In the genomic region with DNA sequence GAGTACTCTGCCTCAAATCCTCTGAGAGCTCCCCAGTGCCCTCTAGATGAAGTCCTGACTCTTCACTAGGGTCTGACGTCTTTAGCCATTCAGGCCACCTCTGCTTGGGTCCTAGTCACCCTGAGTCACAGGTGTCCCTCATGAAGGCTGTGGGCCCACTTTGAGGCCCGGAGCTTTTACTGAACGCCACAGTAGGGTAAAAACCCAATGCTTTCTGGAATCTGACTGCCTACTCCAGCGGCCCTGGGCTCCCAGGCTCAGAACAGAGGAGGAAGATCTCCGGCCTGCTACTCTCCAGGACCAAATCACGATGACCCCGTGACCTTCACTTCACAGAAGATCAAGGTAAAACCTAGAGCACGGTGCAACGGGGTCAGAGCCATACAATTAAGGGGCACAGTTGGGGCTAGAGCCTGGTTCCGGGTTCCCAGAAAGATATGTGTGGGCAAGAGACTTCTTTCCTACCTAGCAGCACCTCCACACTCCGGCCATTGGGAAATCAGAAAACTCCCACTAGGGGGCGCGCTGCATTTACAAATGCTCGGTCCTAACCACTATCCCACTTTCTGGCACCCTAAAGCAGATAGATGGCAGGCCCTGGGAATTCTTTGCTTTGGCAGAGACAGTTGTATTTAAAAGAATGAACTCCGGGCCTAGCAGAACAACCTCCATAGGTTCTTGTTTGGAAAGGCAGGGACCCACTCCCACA, we compare ENCODE assay signal across 9 mouse cellular contexts. TPM values are rescaled to one million over a fixed set of nuclear protein-coding genes. Genes with fewer than 3 reads are reported as not detected.
DNase-seq lines count a peak whose midpoint lies in the region; ATAC-seq and TF ChIP-seq lines count a peak whose summit lies in the region.
"Had no signal": no experiment of that assay in that cellular context is flagged by ENCODE, and none has a peak within 500 bp of the region (broad histone marks: within the 10 kb centered on the region; RNA-seq: fewer than 3 reads in every experiment).

No protein-coding gene starts in this region.

- H3K36me3 ChIP-seq in hindbrain, embryonic 14.5 days (replicated peaks; ENCODE audit: control insufficient read depth, insufficient read depth): no peaks in the 10 kb centered on the region
- H3K36me3 ChIP-seq: liver, embryonic 15.5 days had no signal

- peaks cover 10% of the 10 kb centered on the region for H3K27me3 ChIP-seq in Patski
- no peaks in the 10 kb centered on the region for H3K27me3 ChIP-seq in hindbrain, embryonic 14.5 days (ENCODE audit: control insufficient read depth, insufficient read depth, low read length)
- H3K27me3 ChIP-seq: liver, embryonic 15.5 days had no signal

- H3K9ac ChIP-seq in hindbrain, embryonic 14.5 days: no peak overlapping the region
- H3K9ac ChIP-seq: liver, embryonic 15.5 days had no signal

- POLR2A ChIA-PET in Patski (lab: Charles Lee): no interaction called here

- CTCF ChIA-PET in Patski (lab: Charles Lee): interaction anchor here (1.2 to 1.7 kb wide), 4 partner anchors 11 to 76 kb away, joined by 3 to 7 read pairs (median 4); no protein-coding TSS in a partner anchor

- in situ Hi-C loops in Patski (cut with MboI; ENCODE audit: low pct_unique_long_range_greater_than_20kb): loop anchor here (5.0 to 25.0 kb wide), 3 partner anchors 76 to 416 kb away; no protein-coding TSS in a partner anchor

- 30% methylated on average over 15 of the region's 15 CpGs for WGBS in hindbrain, embryonic 14.5 days

- peak; percentile 91 for ATAC-seq in Patski
- ATAC-seq in hindbrain, embryonic 14.5 days (ENCODE audit: low FRiP score): peak; percentile 87

- no peaks in the 10 kb centered on the region for H3K9me3 ChIP-seq in hindbrain, embryonic 14.5 days (ENCODE audit: control insufficient read depth, low read length)
- H3K9me3 ChIP-seq: liver, embryonic 15.5 days had no signal

- H3K4me2 ChIP-seq in hindbrain, embryonic 14.5 days (replicated peaks): no peak overlapping the region
- H3K4me2 ChIP-seq: liver, embryonic 15.5 days had no signal

- peak; percentile 89 for TF ChIP-seq CTCF in Patski (IDR thresholded peaks at IDR 0.05)

- H3K4me3 ChIP-seq in hindbrain, embryonic 14.5 days (replicated peaks; ENCODE audit: low read length): no peak overlapping the region
- H3K4me3 ChIP-seq: liver, embryonic 15.5 days had no signal

- H3K27ac ChIP-seq in hindbrain, embryonic 14.5 days: no peak overlapping the region
- H3K27ac ChIP-seq: liver, embryonic 15.5 days had no signal

- peak; percentile 6 for DNase-seq in Patski (ENCODE audit: low read depth, low spot score)
- DNase-seq in cerebellum, adult 9-10 months: peak; percentile 74
- peak; percentile 86 to 87 for DNase-seq in frontal cortex, postnatal 36 days (ENCODE audit: low spot score in 2 of 2)
- peak; percentile 91 for DNase-seq in hindbrain, embryonic 14.5 days (ENCODE audit: low spot score)
- DNase-seq in layer of hippocampus, postnatal 14 days (ENCODE audit: low spot score in 2 of 2): peak; percentile 81 to 88
- DNase-seq in lung, postnatal 25 days (ENCODE audit: low spot score): peak; percentile 72
- DNase-seq in retina, postnatal 7 days (ENCODE audit: low read depth, low spot score): peak; percentile 61
- DNase-seq in thymus, postnatal 4 days: peak; percentile 89

- H3K4me1 ChIP-seq in hindbrain, embryonic 14.5 days (replicated peaks; ENCODE audit: control insufficient read depth, insufficient read depth, low read length): no peaks in the 10 kb centered on the region
- H3K4me1 ChIP-seq: liver, embryonic 15.5 days had no signal

RNA-seq across cellular contexts. Expression of a gene that starts 24.1 kb away (rescaled TPM):
- polyA plus RNA-seq in Patski (2021): not detected
- 9.3 and 10.8 TPM in 2 replicates for polyA plus RNA-seq in hindbrain, embryonic 14.5 days (2014; fragmentation: Nextera tagmentation; extraction: Ambion mirVana)
- total RNA-seq in layer of hippocampus, postnatal 14 days (2021): 10 to 100 TPM in 1 of 2 experiments, 1 to 10 TPM in 1; 9.0 to 10.7 TPM

RNA-seq across cellular contexts. Expression of a gene that starts 44.7 kb away (rescaled TPM):
- not detected for polyA plus RNA-seq in Patski (2021)
- 16.6 and 17.3 TPM in 2 replicates for polyA plus RNA-seq in hindbrain, embryonic 14.5 days (2014; fragmentation: Nextera tagmentation; extraction: Ambion mirVana)
- 10 to 100 TPM; 12.4 to 14.9 TPM for total RNA-seq in layer of hippocampus, postnatal 14 days (2021)

Comparison
In these comparisons a context has a peak if more than half of its experiments do, and no peak if none do; other contexts are left out.
1. DNase-seq: peak in every context shown above with its lines; median percentile 91 in hindbrain, embryonic 14.5 days; 89 in thymus, postnatal 4 days; 86 in frontal cortex, postnatal 36 days; 84 in layer of hippocampus, postnatal 14 days; 74 in cerebellum, adult 9-10 months; 72 in lung, postnatal 25 days; 61 in retina, postnatal 7 days; 6 in Patski.
2. RNA of a gene that starts 24.1 kb away (polyA plus RNA-seq): 9.3 to 10.8 TPM in hindbrain, embryonic 14.5 days; not detected in Patski (single experiment); every median in the first group is over 10 times any median in the second.
3. RNA of a gene that starts 44.7 kb away (polyA plus RNA-seq): 16.6 to 17.3 TPM in hindbrain, embryonic 14.5 days; not detected in Patski (single experiment); every median in the first group is over 10 times any median in the second.